Mouse (Mus musculus) embryo, embryonic 10 days (tissue): ENCODE measurements at regions not wholly inside any gene's neighbourhood (a gene's known extent, or its start where the extent isn't known, plus 50 kb on each side); places are given as distances from the start of the nearest gene placed in this dataset.
A peak's percentile ranks its signal among the peaks of the same experiment; 100 is the strongest.

Experiments
- DNase-seq: peaks from one replicate; pipeline ENCODE4 v3.0.0-alpha.2; 2015; ENCODE audit warnings: low spot score

DNA sequence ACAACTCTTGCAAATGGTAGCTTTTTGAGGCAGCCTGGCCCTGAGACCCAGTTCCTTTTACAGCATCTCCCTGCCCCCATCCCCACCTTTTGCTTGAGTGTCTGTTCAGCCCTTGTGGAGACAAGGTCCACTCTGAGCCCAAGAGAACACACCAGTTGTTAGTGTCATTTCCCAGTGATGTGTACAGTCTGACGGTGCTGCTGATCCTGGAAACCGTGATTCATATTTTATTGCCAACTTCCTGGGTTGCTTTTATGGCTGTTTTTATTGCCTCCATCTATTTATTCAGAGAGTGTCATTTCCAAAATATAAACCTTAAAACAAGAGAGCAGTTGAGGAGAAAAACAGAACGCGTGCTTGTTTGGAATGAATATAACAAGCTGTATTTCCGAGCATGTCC lies 309.6 kb upstream of the Isl1 start:
- DNase-seq = no peak

DNA sequence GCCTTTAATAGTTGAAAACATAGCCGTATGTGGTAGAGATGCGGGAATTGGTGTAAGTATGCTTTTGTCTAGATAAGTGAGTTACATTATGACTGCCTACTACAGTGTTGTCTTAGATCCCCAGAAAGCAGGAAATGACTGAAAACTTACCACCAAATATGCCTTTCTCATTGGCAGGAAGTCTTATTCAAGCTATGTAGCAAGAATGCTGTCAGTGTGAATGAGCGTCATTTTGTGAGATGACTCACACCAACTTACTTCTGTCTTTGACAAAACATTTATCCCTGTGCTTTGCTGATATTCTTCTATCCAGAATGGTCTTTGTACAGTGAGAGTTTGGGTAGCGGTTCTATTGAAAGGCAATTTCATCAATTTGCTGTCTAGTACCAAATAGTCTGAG lies 286.9 kb upstream of the Isl1 start:
- no peak for DNase-seq

DNA sequence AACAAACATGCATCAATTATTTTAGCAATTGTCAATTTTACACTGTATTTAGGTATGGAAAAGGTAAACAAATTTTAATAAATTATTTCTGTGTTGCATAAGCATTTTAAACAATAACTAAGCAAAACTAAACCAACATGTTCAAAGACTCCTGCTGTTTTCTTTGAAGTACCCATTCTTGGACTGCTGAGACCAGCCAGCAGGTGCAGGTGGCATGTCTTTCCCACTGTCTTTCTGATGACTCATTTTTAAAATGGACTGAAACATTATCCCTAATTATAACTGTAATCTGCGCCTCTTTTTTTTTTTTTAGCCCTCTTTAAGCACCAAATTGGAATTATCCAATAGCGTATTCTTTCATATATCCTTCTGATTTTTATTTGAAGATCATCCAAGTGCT lies 286.0 kb upstream of the Isl1 start:
- no peak for DNase-seq

GRCm38 (mm10) chr13:116575958-116576335 lies 266.5 kb upstream of the Isl1 start:
- no peak for DNase-seq

- peak; percentile 69 for DNase-seq
These were observed 265.9 kb upstream of the Isl1 start for GRCm38 (mm10) chr13:116575274-116575957.

DNA sequence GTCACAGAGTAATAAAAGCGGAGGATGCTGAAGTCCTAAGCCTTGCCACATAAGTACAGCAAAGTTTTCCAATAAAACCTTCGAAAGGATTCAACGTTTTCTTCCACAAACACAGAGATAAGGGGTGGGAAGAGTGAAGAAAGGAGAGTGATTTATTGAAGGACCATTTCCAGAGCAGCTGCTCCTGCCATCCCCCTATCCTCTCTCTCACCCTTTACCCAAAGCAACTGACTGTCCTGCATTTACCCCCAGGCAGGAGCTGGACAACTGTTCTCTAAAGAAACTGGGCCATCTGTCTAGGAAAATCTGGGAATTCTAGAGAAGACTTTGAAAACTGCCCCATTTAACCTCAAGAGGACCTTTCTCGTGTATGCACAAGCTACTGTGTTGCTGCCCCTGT lies 245.6 kb upstream of the Isl1 start:
- peak; percentile 17 for DNase-seq

DNA sequence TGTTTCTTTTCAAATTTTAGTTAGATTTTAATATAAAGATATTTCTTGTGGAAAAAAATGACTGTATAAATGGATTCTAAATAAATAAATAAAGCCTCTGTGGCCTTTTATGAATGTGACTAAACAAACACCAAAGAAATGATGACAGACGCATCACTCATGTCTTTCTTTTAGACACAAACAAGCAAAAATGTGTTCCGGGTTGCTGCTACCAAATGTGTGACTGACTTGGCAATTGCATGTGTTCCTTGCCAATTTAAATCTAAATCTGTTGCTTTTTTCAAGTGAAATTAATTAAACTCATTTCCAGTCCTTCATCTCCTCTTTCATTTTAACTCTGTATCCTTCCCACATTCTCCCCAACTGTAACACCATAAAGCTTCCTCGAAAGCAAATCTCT lies 225.7 kb upstream of the Isl1 start:
- DNase-seq = no peak

DNA sequence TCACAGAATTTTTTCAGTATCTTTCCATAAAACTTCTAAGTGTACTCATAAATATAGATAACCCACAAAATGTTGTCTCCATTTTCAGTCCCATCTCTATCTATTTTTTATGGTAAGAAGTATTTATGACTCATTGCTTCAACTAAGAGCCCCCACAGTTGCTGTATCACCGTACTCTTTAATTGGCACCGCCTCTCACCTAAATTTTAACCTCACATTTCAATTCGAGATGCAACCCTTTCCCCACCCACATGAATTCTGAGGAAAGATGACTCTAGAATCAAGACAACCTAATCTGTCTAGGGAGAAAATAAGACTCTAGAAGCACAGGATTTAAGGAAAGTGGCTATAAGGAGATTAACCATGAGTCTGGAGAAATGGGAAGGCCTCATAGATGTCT lies 223.7 kb upstream of the Isl1 start:
- no peak for DNase-seq

- no peak for DNase-seq
These were observed 218.8 kb upstream of the Isl1 start for GRCm38 (mm10) chr13:116528289-116528688.

DNA sequence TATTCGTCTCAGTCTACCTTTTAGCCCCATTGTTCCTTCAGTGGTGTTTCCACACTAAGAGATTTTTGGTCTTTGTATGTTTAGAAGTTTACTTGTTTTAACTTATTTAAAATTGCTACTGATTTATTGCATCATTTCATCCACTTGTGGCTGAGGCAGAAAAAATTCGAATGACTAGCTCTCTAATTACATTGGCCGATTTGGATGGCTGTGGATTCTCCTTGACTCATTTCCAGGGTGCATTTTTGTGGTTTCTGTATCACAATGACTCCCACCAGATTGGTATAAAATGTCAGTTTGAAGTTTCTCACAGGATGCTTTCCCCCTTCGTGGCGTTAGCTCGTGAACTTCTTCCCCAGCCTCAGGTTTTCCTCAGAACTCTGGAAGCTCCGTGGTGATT lies 217.5 kb upstream of the Isl1 start:
- no peak for DNase-seq

GRCm38 (mm10) chr13:116523713-116524303 lies 214.3 kb upstream of the Isl1 start:
- peak; percentile 28 for DNase-seq

- DNase-seq = peak; percentile 54
These were observed 205.3 kb upstream of the Isl1 start for GRCm38 (mm10) chr13:116514640-116515311.

GRCm38 (mm10) chr13:116514256-116514639 lies 204.8 kb upstream of the Isl1 start:
- DNase-seq = no peak

GRCm38 (mm10) chr13:116512398-116512797 lies 202.9 kb upstream of the Isl1 start:
- DNase-seq = no peak

- DNase-seq = no peak
These were observed 198.8 kb upstream of the Isl1 start for GRCm38 (mm10) chr13:116508213-116508811.

- peak; percentile 23 for DNase-seq
These were observed 188.3 kb upstream of the Isl1 start for GRCm38 (mm10) chr13:116497659-116498414.

DNA sequence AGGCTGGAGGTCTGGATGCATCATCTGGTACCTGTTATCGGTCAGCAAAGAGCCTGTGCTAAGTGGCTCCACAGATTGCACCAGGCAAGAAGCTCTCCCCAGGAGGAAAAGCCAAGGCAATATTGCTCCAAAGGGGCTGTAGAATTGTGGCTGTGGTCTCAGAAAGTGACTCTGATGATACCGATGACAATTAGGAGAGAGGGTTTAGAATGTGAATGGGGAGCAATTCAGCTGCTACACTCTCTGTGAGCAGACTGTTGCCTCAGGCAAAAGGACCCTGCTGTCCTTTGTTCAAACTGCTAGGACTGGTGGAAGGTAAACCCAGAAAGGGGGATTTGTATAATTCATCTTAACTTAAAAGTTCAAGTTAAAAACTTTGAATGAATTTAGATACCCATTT lies 186.2 kb upstream of the Isl1 start:
- peak; percentile 58 for DNase-seq

- DNase-seq = peak; percentile 48
These were observed 179.9 kb upstream of the Isl1 start for GRCm38 (mm10) chr13:116489420-116489819.

DNA sequence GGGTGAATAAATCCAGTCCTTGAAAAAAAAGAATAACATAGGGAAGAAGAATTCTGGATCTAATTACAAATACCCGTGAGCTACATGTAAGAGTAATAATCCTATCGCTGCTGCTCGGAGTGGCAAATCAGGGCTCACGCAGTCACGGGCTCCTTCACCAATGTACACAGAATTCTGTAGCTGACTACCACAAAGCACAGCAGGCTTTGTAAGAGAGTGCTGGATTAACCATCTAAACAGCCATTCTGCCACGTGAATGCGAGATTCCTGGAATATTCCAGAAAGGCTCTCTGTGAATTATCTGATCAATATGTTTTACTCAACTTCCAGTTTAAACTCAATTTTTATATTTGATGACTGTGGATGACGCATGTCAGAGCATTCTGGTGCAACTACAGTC lies 165.1 kb upstream of the Isl1 start:
- peak; percentile 7 for DNase-seq

DNA sequence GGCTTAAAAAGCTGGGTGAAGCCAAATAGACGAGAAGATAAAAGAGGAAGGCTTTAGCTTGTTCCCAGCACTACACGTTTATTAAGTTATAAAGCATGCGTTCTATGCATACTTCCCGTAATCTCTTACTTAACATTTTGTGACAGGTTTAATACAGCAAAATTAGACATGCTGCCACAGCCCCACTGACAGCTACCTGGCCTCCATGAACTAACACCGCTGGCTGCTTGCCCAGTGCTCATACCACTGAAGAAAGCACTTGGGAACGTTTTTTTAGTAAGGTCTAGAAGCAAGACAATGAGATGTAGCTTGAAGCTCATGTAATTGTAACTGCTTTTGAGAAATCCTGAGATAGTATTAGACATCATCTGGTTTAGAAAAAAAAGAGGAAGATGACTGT lies 152.3 kb upstream of the Isl1 start:
- DNase-seq = no peak

DNA sequence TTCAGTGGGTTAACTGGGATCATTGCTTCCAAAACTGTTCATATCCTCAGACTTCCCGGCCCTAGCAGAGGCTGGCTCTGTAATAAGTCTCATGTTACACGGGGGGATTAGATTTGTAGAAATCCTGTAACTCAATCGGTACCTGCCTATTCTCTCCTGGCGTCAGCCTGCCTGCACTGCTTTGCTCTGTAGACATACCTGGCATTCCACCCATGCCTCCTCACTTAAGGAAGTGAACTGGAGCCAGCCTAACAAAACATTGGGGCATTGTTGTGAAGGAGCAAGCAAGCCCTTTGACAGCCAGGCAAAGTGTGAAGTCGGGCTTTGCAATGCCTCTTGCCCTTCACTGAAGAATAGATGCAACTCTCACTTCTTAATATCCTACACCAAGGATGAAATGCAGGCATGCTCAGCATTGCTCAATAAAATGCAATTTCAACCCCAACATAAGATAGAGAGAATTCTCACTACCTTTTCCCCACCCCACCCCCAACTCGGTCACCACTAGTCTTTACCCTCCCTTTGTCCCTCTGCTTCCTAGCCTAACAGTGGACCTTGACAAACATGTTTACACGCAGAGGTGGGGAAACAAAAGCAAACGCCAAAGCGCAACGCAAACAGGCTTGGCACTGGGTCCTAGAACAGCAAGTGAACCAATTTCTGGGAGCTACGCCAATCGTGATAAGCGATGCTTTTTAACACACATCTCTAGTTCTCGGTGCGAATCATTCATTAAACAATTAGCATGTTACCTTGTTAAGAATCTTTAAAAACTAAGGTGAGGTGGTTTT lies 133.9 kb upstream of the Isl1 start:
- peak; percentile 53 for DNase-seq

DNA sequence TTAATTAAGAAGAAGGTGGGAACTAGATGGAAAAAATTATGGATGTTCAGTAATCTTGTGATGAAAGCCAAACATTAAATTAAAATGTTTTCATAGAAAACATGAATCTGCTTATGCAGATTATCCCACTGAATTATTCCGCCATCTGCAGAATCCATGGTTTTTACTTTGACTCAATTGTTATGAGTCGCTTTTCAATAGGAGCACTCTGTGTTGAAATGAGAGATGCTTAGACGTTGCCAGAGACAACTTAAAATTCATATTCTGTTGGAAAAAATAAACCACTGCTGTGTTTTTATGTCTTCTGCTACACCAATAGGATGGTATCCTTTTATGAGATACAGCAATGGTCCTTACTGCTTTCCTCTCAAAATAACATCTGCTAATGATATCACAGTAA lies 108.3 kb upstream of the Isl1 start:
- no peak for DNase-seq
